In the genomic region with DNA sequence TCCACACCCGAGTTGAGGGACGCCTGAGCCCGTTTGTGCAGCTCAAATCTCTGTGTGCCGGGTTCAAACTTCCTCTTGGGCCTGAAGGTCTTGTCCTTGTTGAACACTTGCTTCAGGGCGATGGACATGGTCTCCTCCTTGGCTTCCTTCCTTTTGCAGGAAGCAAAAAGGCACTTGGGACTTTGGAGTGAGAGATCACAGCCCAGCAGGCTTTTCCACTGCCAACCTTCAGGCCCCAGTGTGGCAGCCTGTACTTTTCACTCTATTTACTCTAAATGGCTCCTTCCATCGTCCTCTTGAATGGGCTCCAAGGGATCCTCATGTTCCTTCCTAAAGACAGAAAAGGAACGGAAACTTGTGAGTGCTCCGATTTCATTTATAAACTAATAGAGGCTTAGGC, we compare ENCODE assay signal across 21 mouse cellular contexts.
"Had no signal": no experiment of that assay in that cellular context is flagged by ENCODE, and none has a peak within 500 bp of the region (broad histone marks: within the 10 kb centered on the region; RNA-seq: fewer than 3 reads in every experiment).

No protein-coding gene starts in this region.

- H3K27me3 ChIP-seq: heart, embryonic 13.5 days; heart, embryonic 15.5 days; hindbrain, embryonic 13.5 days; hindbrain, embryonic 15.5 days; limb, embryonic 13.5 days; limb, embryonic 15.5 days; liver, embryonic 12.5 days had no signal

- H3K36me3 ChIP-seq: heart, embryonic 13.5 days; heart, embryonic 15.5 days; hindbrain, embryonic 13.5 days; hindbrain, embryonic 15.5 days; limb, embryonic 15.5 days; liver, embryonic 12.5 days had no signal

- H3K4me1 ChIP-seq: hindbrain, embryonic 13.5 days; hindbrain, embryonic 15.5 days; liver, embryonic 12.5 days had no signal

- ATAC-seq: hindbrain, postnatal 0 days; intestine, embryonic 16.5 days; liver, embryonic 12.5 days had no signal

- H3K4me3 ChIP-seq: heart, adult 2 months; heart, embryonic 13.5 days; heart, embryonic 15.5 days; hindbrain, embryonic 13.5 days; hindbrain, embryonic 15.5 days; limb, embryonic 13.5 days; limb, embryonic 15.5 days; liver, embryonic 12.5 days had no signal

- DNase-seq: gastrocnemius, postnatal 14 days; gastrocnemius, postnatal 36 days; heart, adult 2 months; heart, postnatal 14 days; heart, postnatal 36 days; kidney, adult 11 months; kidney, postnatal 10 days; kidney, postnatal 25 days; layer of hippocampus, adult 9-11 months; layer of hippocampus, postnatal 36 days; left cerebral cortex, postnatal 4 days had no signal

- H3K27ac ChIP-seq: heart, adult 2 months; heart, embryonic 13.5 days; heart, embryonic 15.5 days; hindbrain, embryonic 13.5 days; hindbrain, embryonic 15.5 days; hindbrain, postnatal 0 days; limb, embryonic 13.5 days; limb, embryonic 15.5 days; liver, embryonic 12.5 days; liver, embryonic 14.5 days had no signal
